Mouse (Mus musculus) myocyte (in vitro differentiated cells): ENCODE data around the gene Calcb.
"Not testable (repeated sequence)": the region's sequence is repeated elsewhere in the genome, so short reads cannot be mapped to it uniquely, and the experiment has no call there.

Experiments
- CEBPB ChIP-seq: IDR thresholded peaks from 2 replicates; pipeline ENCODE4 v1.6.1; 2011; ENCODE audit warnings: mild to moderate bottlenecking, moderate library complexity; ENCODE audit not compliant: poor library complexity, insufficient read depth, severe bottlenecking
- E2F4 ChIP-seq: IDR thresholded peaks from one replicate; pipeline ENCODE4 v1.6.1; 2011; ENCODE audit warnings: mild to moderate bottlenecking, control low read depth, moderate library complexity; ENCODE audit not compliant: insufficient read depth
- MAX ChIP-seq: IDR thresholded peaks from one replicate; pipeline ENCODE4 v1.6.1; 2011; ENCODE audit warnings: low read depth, mild to moderate bottlenecking, control low read depth
- MYOD1 ChIP-seq, 3 experiments: IDR thresholded peaks; one replicate each; pipeline ENCODE4 v1.6.1; 2011; ENCODE audit warnings: control low read depth in 2 of 3, low read depth in 2 of 3, mild to moderate bottlenecking in 2 of 3, moderate library complexity in 1 of 3; ENCODE audit not compliant: insufficient read length in 2 of 3, control insufficient read depth in 1 of 3
- MYOG ChIP-seq, 3 experiments: IDR thresholded peaks; one replicate each; pipeline ENCODE4 v1.6.1; 2011; ENCODE audit warnings: control low read depth in 2 of 3, low read depth in 2 of 3, mild to moderate bottlenecking in 2 of 3; ENCODE audit not compliant: insufficient read length in 2 of 3, control insufficient read depth in 1 of 3, insufficient read depth in 1 of 3
- POLR2A ChIP-seq: IDR thresholded peaks from one replicate; pipeline ENCODE4 v1.6.1; 2011; ENCODE audit warnings: low read depth, mild to moderate bottlenecking, control low read depth, moderate library complexity; ENCODE audit not compliant: insufficient read length
- POLR2AphosphoS2 ChIP-seq: IDR thresholded peaks from one replicate; pipeline ENCODE4 v1.6.1; 2011; ENCODE audit warnings: low read depth, control low read depth; ENCODE audit not compliant: insufficient read length
- REST ChIP-seq: IDR thresholded peaks from one replicate; pipeline ENCODE4 v1.6.1; 2011; ENCODE audit warnings: mild to moderate bottlenecking, control low read depth, moderate library complexity; ENCODE audit not compliant: insufficient read depth, insufficient read length
- SRF ChIP-seq: IDR thresholded peaks from one replicate; pipeline ENCODE4 v1.6.1; 2011; ENCODE audit warnings: low read depth; ENCODE audit not compliant: control insufficient read depth, insufficient read length
- TCF12 ChIP-seq: IDR thresholded peaks from one replicate; pipeline ENCODE4 v1.6.1; 2011; ENCODE audit warnings: mild to moderate bottlenecking, control low read depth; ENCODE audit not compliant: poor library complexity, insufficient read depth, severe bottlenecking
- TCF3 ChIP-seq: IDR thresholded peaks from one replicate; pipeline ENCODE4 v1.6.1; 2011; ENCODE audit warnings: low read depth, control low read depth; ENCODE audit not compliant: insufficient read length
- USF1 ChIP-seq: IDR thresholded peaks from one replicate; pipeline ENCODE4 v1.6.1; 2011; ENCODE audit warnings: low read depth, mild to moderate bottlenecking, control low read depth, moderate library complexity

DNA sequence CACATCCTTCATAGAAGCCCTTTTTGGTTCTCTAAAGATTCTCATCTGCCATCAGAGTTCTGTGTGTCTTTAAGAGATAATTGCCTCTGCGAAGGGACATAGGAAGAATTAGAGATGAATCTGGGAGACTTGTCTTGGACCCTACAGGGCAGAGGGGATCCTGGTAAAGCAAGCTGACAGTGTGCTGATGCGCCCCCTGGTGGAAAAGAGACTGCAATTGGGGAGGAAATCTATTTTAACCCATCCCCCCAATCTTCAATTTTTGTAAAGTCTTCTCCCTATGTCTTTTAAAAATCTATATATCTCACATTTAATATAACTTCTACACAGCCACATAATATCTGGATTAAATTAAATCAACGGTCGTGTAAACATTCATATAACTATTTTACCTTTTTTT, 11.3 kb downstream of the Calcb start:
- TF ChIP-seq POLR2A; POLR2AphosphoS2; SRF; MAX; TCF12; MYOD1 (IDR thresholded peaks at IDR 0.05; ENCODE audit: control insufficient read depth in 1 of 3, insufficient read length in 2 of 3, low read depth in 2 of 3); CEBPB; USF1; E2F4; TCF3; MYOG (IDR thresholded peaks at IDR 0.05; ENCODE audit: control insufficient read depth in 1 of 3, insufficient read depth in 1 of 3, insufficient read length in 2 of 3, low read depth in 2 of 3); REST: not testable (repeated sequence)
